Mouse (Mus musculus): Measurements from ENCODE around the gene Pank3.

DNA sequence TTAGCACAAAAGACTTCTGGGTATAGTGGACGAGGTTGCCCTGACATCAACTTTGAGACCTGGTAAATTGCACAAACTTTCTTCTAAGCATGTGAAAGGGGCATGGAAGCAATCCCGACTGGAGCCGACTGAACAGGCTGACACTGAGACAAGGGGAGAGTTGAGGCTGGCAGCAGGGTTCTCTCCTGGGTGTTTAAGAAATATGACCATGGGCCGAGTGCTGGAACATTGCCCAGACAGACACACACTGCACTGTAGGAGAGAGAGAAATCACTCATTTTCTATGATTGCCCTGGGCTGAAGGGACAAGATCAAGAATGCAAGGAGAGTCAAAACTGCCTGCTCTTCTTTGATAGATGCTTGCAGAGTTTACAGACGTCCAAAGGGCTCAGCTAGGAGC lies 40.1 kb upstream of the Pank3 start:
- TF ChIP-seq POLR2A (IDR thresholded peaks at IDR 0.05; ENCODE audit: borderline replicate concordance, low read depth, low read length) = no peak
- no peak for TF ChIP-seq CTCF (IDR thresholded peaks at IDR 0.05; ENCODE audit: low read depth, low read length)
